ENCODE assay signal across 17 mouse cellular contexts in genomic region chr19:57537510-57538182, GRCm38 (mm10).
DNase-seq lines count a peak whose midpoint lies in the region; ATAC-seq and TF ChIP-seq lines count a peak whose summit lies in the region.
"Had no signal": no experiment of that assay in that cellular context is flagged by ENCODE, and none has a peak within 500 bp of the region (broad histone marks: within the 10 kb centered on the region; RNA-seq: fewer than 3 reads in every experiment).

No protein-coding gene starts in this region.

- H3K4me3 ChIP-seq in kidney, adult 2 months (ENCODE audit: insufficient read depth, low read depth, low read length) = no peak overlapping the region
- H3K4me3 ChIP-seq in kidney, embryonic 15.5 days (replicated peaks) = no peak overlapping the region
- no peak overlapping the region for H3K4me3 ChIP-seq in hindbrain, embryonic 14.5 days (replicated peaks; ENCODE audit: low read length)
- H3K4me3 ChIP-seq in kidney, postnatal 0 days (replicated peaks; ENCODE audit: low read depth, low read length) = no peak overlapping the region
- H3K4me3 ChIP-seq in midbrain, postnatal 0 days (ENCODE audit: low read depth, low read length) = no peak overlapping the region
- H3K4me3 ChIP-seq: embryonic facial prominence, embryonic 12.5 days; forebrain, embryonic 13.5 days; left cerebral cortex, adult 2 months; liver, embryonic 13.5 days had no signal

- peaks cover 8% of the 10 kb centered on the region; the same call in 1 of the 2 replicates for H3K4me1 ChIP-seq in kidney, adult 2 months (ENCODE audit: control insufficient read depth, insufficient read depth, low read length)
- H3K4me1 ChIP-seq in kidney, embryonic 15.5 days = no peaks in the 10 kb centered on the region
- H3K4me1 ChIP-seq in hindbrain, embryonic 14.5 days (replicated peaks; ENCODE audit: control insufficient read depth, insufficient read depth, low read length) = peaks cover 8% of the 10 kb centered on the region; the same call in 1 of the 2 replicates
- no peaks in the 10 kb centered on the region for H3K4me1 ChIP-seq in kidney, postnatal 0 days (replicated peaks; ENCODE audit: insufficient read depth, low read length)
- H3K4me1 ChIP-seq in midbrain, postnatal 0 days (ENCODE audit: insufficient read depth, low read length) = no peaks in the 10 kb centered on the region

- H3K9ac ChIP-seq in kidney, embryonic 15.5 days = no peak overlapping the region
- H3K9ac ChIP-seq in hindbrain, embryonic 14.5 days = no peak overlapping the region
- H3K9ac ChIP-seq in kidney, postnatal 0 days (ENCODE audit: low read depth, low read length) = no peak overlapping the region
- H3K9ac ChIP-seq in midbrain, postnatal 0 days (replicated peaks; ENCODE audit: low read length, poor library complexity, severe bottlenecking) = no peak overlapping the region
- H3K9ac ChIP-seq: embryonic facial prominence, embryonic 12.5 days; forebrain, embryonic 13.5 days; liver, embryonic 13.5 days had no signal

- 61% methylated on average over 7 of the region's 7 CpGs for WGBS in kidney, adult 2 months
- WGBS in kidney, embryonic 15.5 days = 74% methylated on average over 7 of the region's 7 CpGs
- WGBS in hindbrain, embryonic 14.5 days = 54% methylated on average over 7 of the region's 7 CpGs
- WGBS in kidney, postnatal 0 days = 76% methylated on average over 7 of the region's 7 CpGs
- 71% methylated on average over 7 of the region's 7 CpGs for WGBS in midbrain, postnatal 0 days

- no peaks in the 10 kb centered on the region for H3K9me3 ChIP-seq in kidney, embryonic 15.5 days (replicated peaks)
- H3K9me3 ChIP-seq in hindbrain, embryonic 14.5 days (ENCODE audit: control insufficient read depth, low read length) = no peaks in the 10 kb centered on the region
- H3K9me3 ChIP-seq in kidney, postnatal 0 days (replicated peaks; ENCODE audit: low read length) = no peaks in the 10 kb centered on the region
- no peaks in the 10 kb centered on the region for H3K9me3 ChIP-seq in midbrain, postnatal 0 days (ENCODE audit: low read length)
- H3K9me3 ChIP-seq: embryonic facial prominence, embryonic 12.5 days; liver, embryonic 13.5 days had no signal

- TF ChIP-seq CTCF in kidney, adult 2 months (conservative IDR thresholded peaks at IDR 0.05; ENCODE audit: insufficient read depth, insufficient read length, low read depth, low read length) = no peak
- TF ChIP-seq CTCF in kidney, postnatal 0 days (IDR thresholded peaks at IDR 0.05; ENCODE audit: low read depth) = no peak
- TF ChIP-seq CTCF in midbrain, postnatal 0 days (IDR thresholded peaks at IDR 0.05) = no peak

- H3K36me3 ChIP-seq in kidney, adult 2 months (ENCODE audit: control insufficient read depth, insufficient read depth, low read length) = no peaks in the 10 kb centered on the region
- no peaks in the 10 kb centered on the region for H3K36me3 ChIP-seq in kidney, embryonic 15.5 days
- no peaks in the 10 kb centered on the region for H3K36me3 ChIP-seq in hindbrain, embryonic 14.5 days (replicated peaks; ENCODE audit: control insufficient read depth, insufficient read depth)
- no peaks in the 10 kb centered on the region for H3K36me3 ChIP-seq in kidney, postnatal 0 days (ENCODE audit: insufficient read depth, low read length)
- H3K36me3 ChIP-seq in midbrain, postnatal 0 days (ENCODE audit: insufficient read depth, low read length) = no peaks in the 10 kb centered on the region
- H3K36me3 ChIP-seq: embryonic facial prominence, embryonic 12.5 days; liver, embryonic 13.5 days had no signal

- no peak for ATAC-seq in kidney, embryonic 15.5 days (replicated peaks; ENCODE audit: low FRiP score)
- ATAC-seq in hindbrain, embryonic 14.5 days (ENCODE audit: low FRiP score) = no peak
- ATAC-seq in kidney, postnatal 0 days (replicated peaks; ENCODE audit: low FRiP score, low read depth) = peak; percentile 66; the same call in 1 of the 2 replicates
- ATAC-seq in midbrain, postnatal 0 days (ENCODE audit: low FRiP score) = no peak
- no peak for ATAC-seq in erythroblast, adult 5-6 weeks (replicated peaks; ENCODE audit: low FRiP score, poor library complexity, severe bottlenecking)
- ATAC-seq in CD4-positive, CD25-positive, alpha-beta regulatory T cell, adult 4 months = no peak
- ATAC-seq: inflammation-experienced regulatory T-cells, adult 6 months had no signal

- peak; percentile 91 for DNase-seq in kidney, adult 2 months
- no peak for DNase-seq in hindbrain, embryonic 14.5 days (ENCODE audit: low spot score)
- DNase-seq in kidney, postnatal 0 days (ENCODE audit: low spot score) = no peak
- peak; percentile 46 for DNase-seq in midbrain, postnatal 0 days (ENCODE audit: low spot score)
- DNase-seq in right cerebral cortex, postnatal 10 days (ENCODE audit: low spot score in 2 of 2) = no peak
- DNase-seq: cerebellum, adult 9-10 months; gastrocnemius, postnatal 14 days; liver, embryonic 13.5 days; right cerebral cortex, postnatal 4 days had no signal

- peak overlapping the region; percentile 78 for H3K27ac ChIP-seq in kidney, adult 2 months (ENCODE audit: insufficient read depth, low read depth, low read length)
- H3K27ac ChIP-seq in kidney, embryonic 15.5 days = no peak overlapping the region
- H3K27ac ChIP-seq in hindbrain, embryonic 14.5 days = 0 out of 2 replicates have a peak overlapping the region, but pooled peaks have one; percentile 20
- no peak overlapping the region for H3K27ac ChIP-seq in kidney, postnatal 0 days
- H3K27ac ChIP-seq in midbrain, postnatal 0 days (ENCODE audit: low read depth, low read length) = no peak overlapping the region
- H3K27ac ChIP-seq: embryonic facial prominence, embryonic 12.5 days; forebrain, embryonic 13.5 days; left cerebral cortex, adult 2 months; liver, embryonic 13.5 days had no signal

- H3K4me2 ChIP-seq in kidney, embryonic 15.5 days = no peak overlapping the region
- no peak overlapping the region for H3K4me2 ChIP-seq in hindbrain, embryonic 14.5 days (replicated peaks)
- no peak overlapping the region for H3K4me2 ChIP-seq in kidney, postnatal 0 days (ENCODE audit: low read length)
- H3K4me2 ChIP-seq in midbrain, postnatal 0 days (ENCODE audit: low read depth, low read length, poor library complexity, severe bottlenecking) = no peak overlapping the region
- H3K4me2 ChIP-seq: embryonic facial prominence, embryonic 12.5 days; forebrain, embryonic 13.5 days; heart, embryonic 11.5 days; liver, embryonic 13.5 days had no signal

- no peaks in the 10 kb centered on the region for H3K27me3 ChIP-seq in kidney, adult 2 months (replicated peaks; ENCODE audit: control insufficient read depth, insufficient read depth, low read length)
- no peaks in the 10 kb centered on the region for H3K27me3 ChIP-seq in kidney, embryonic 15.5 days
- H3K27me3 ChIP-seq in hindbrain, embryonic 14.5 days (ENCODE audit: control insufficient read depth, insufficient read depth, low read length) = no peaks in the 10 kb centered on the region
- H3K27me3 ChIP-seq in kidney, postnatal 0 days (ENCODE audit: insufficient read depth, low read length) = no peaks in the 10 kb centered on the region
- H3K27me3 ChIP-seq in midbrain, postnatal 0 days (ENCODE audit: insufficient read depth, low read length) = no peaks in the 10 kb centered on the region
- H3K27me3 ChIP-seq: embryonic facial prominence, embryonic 12.5 days; forebrain, embryonic 13.5 days; liver, embryonic 13.5 days had no signal

- TF ChIP-seq POLR2A in kidney, adult 2 months (IDR thresholded peaks at IDR 0.05; ENCODE audit: low read depth, low read length) = no peak

Comparison
In these comparisons a context has a peak if more than half of its experiments do, and no peak if none do; other contexts are left out.
1. DNase-seq: peak in kidney, adult 2 months (single experiment) and midbrain, postnatal 0 days (single experiment); none in hindbrain, embryonic 14.5 days (single experiment), kidney, postnatal 0 days (single experiment) and right cerebral cortex, postnatal 10 days (0 of 2).
2. H3K27ac ChIP-seq: peak in kidney, adult 2 months (single experiment) and hindbrain, embryonic 14.5 days (single experiment); none in kidney, embryonic 15.5 days (single experiment), kidney, postnatal 0 days (single experiment) and midbrain, postnatal 0 days (single experiment).